Mouse (Mus musculus) heart, postnatal 0 days (tissue): ENCODE results near the gene Rnd3. TPM values are rescaled to one million over a fixed set of nuclear protein-coding genes. Genes with fewer than 3 reads are reported as not detected.

Experiments used
- ATAC-seq: fragments of 200-750 bp; cut with Nextera tagmentation; 2 replicates; pipeline ENCODE4 v1.8.0; 2017; ENCODE audit warnings: low read depth, moderate number of reproducible peaks, moderate library complexity; ENCODE audit not compliant: insufficient read depth
- DNase-seq: peaks from one replicate; pipeline ENCODE4 v3.0.0-alpha.2; 2016; ENCODE audit warnings: low spot score
- H3K27ac ChIP-seq: fragments of 300-500 bp; sonication (generic); 2 replicates; pipeline ENCODE4 v1.5.1; 2014; ENCODE audit warnings: low read depth, mild to moderate bottlenecking
- H3K27me3 ChIP-seq: fragments of 300-500 bp; sonication (generic); 2 replicates; pipeline ENCODE4 v1.6.1; 2014; ENCODE audit warnings: low read length, mixed read lengths; ENCODE audit not compliant: control insufficient read depth, insufficient read depth
- H3K36me3 ChIP-seq: fragments of 300-500 bp; sonication (generic); replicated peaks from 2 replicates; pipeline ENCODE4 v1.6.1; 2014; ENCODE audit warnings: low read length, mixed read lengths; ENCODE audit not compliant: control insufficient read depth, insufficient read depth
- H3K4me1 ChIP-seq: fragments of 300-500 bp; sonication (generic); 2 replicates; pipeline ENCODE4 v1.6.1; 2014; ENCODE audit warnings: antibody characterized with exemption; ENCODE audit not compliant: control insufficient read depth, insufficient read depth
- H3K4me2 ChIP-seq: fragments of 300-500 bp; sonication (generic); 2 replicates; pipeline ENCODE4 v1.6.1; 2014; ENCODE audit warnings: low read depth, mild to moderate bottlenecking, low read length, moderate library complexity
- H3K4me3 ChIP-seq: fragments of 300-500 bp; sonication (generic); 2 replicates; pipeline ENCODE4 v1.5.1; 2014; ENCODE audit warnings: low read depth, low read length
- H3K9ac ChIP-seq: fragments of 300-500 bp; sonication (generic); replicated peaks from 2 replicates; pipeline ENCODE4 v1.6.1; 2014; ENCODE audit warnings: low read depth, low read length, mixed read lengths
- H3K9me3 ChIP-seq: fragments of 300-500 bp; sonication (generic); replicated peaks from 2 replicates; pipeline ENCODE4 v1.6.1; 2016; ENCODE audit warnings: low read length; ENCODE audit not compliant: control insufficient read depth
- CTCF ChIP-seq: IDR thresholded peaks from 2 replicates; pipeline ENCODE4 v1.5.1; 2016; ENCODE audit warnings: antibody characterized with exemption, control low read depth, low read depth
- EP300 ChIP-seq: IDR thresholded peaks from 2 replicates; pipeline ENCODE4 v1.6.1; 2016; ENCODE audit warnings: antibody characterized with exemption, low read depth
- WGBS: fragments of 180-500 bp; shearing (Covaris S2); extraction: QIAGEN DNeasy Blood & Tissue Kit; methylation state at CpG from one replicate; pipeline ENCODE4 v1.1.7; 2014; 5-methylcytosine and 5-hydroxymethylcytosine counted together
- polyA plus RNA-seq: library from polyadenylated mRNA; unstranded; fragments of >200 nt; fragmentation: Nextera tagmentation; extraction: Ambion mirVana; gene quantifications from 2 replicates; pipeline ENCODE4 v1.2.1, GENCODE M21; 2015
- total RNA-seq: library from RNA; depleted of rRNA; stranded (reverse); fragments of >200 nt; gene quantifications from 2 replicates; pipeline ENCODE4 v1.2.3, GENCODE M21; 2014; ENCODE audit warnings: low replicate concordance

Gene Rnd3
- total and polyA plus RNA-seq, 2 experiments from 2014 or later, result 12.9 to 20.3 TPM

DNA sequence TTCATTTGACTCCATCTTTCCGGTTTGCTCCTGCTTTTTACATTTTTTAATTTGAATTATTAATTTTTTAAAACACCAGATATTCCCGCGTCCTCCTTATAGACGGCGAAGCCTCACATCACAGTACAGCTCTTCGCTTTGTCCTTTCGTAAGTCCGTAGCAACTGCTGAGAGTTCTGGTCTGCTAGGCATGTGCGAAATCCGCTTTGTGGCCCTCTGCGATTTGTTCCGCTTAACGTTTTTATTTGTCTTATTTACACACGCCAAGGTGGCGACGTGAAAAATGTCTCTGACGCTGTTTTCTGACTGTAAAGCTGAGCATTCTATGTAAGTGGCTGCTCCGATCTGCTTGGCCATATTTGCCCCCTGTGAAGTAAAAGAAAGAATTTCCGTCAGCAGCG, 16.7 kb downstream of the Rnd3 start:
- WGBS, result 95% methylated on average over 20 of the region's 20 CpGs
- TF ChIP-seq CTCF, result no peak
- TF ChIP-seq EP300, result no peak
- DNase-seq (no peak), ATAC-seq (no peak)
- Histone ChIP-seq H3K4me2 (no peak overlapping the region), H3K4me3 (no peak overlapping the region), H3K4me1 (no peaks in the 10 kb centered on the region), H3K27me3 (no peaks in the 10 kb centered on the region), H3K36me3 (peaks cover 68% of the 10 kb centered on the region), H3K9ac (no peak overlapping the region), H3K27ac (no peak overlapping the region), H3K9me3 (no peaks in the 10 kb centered on the region)

- DNase-seq, result no peak
- Histone ChIP-seq H3K4me2 (no peak overlapping the region), H3K27ac (no peak overlapping the region), H3K4me1 (no peaks in the 10 kb centered on the region), H3K9me3 (no peaks in the 10 kb centered on the region), H3K4me3 (no peak overlapping the region), H3K9ac (no peak overlapping the region), H3K27me3 (no peaks in the 10 kb centered on the region), H3K36me3 (peaks cover 32% of the 10 kb centered on the region)
- 89% methylated on average over 4 of the region's 4 CpGs for WGBS
- TF ChIP-seq EP300 (no peak), CTCF (no peak)
- ATAC-seq, result no peak
These were observed 20.8 kb downstream of the Rnd3 start for GRCm38 (mm10) chr2:51128090-51128489.

DNA sequence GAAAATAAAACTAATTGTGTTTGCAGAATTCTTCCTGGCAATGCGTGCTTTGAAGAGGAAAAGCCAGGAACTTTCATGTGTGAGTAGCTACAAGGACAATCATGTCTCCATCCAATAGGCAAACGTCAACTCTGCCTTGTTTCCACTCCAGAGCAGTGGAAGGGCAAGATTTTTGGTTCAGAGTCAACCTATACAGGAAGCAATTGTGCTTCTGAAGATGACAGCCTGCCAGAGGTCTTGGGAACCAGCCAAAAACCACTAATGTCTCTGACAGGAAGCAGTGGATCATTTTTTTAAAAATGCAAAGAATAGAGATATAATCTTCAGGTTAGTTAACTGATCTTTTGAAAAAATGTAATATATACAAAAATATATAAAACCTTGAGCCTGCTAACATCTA, 38.6 kb downstream of the Rnd3 start:
- DNase-seq (no peak), ATAC-seq (no peak)
- H3K4me2 ChIP-seq, result no peak overlapping the region
- no peak overlapping the region for H3K4me3 ChIP-seq
- H3K27me3 ChIP-seq, result no peaks in the 10 kb centered on the region
- TF ChIP-seq EP300 (no peak), CTCF (no peak)
- no peak overlapping the region for H3K27ac ChIP-seq
- 35% methylated on average over 2 of the region's 2 CpGs for WGBS
- no peak overlapping the region for H3K9ac ChIP-seq
- H3K36me3 ChIP-seq, result no peaks in the 10 kb centered on the region
- no peaks in the 10 kb centered on the region for H3K9me3 ChIP-seq
- H3K4me1 ChIP-seq, result no peaks in the 10 kb centered on the region

GRCm38 (mm10) chr2:51108631-51109030, 40.3 kb downstream of the Rnd3 start:
- DNase-seq (no peak), ATAC-seq (no peak)
- TF ChIP-seq CTCF (no peak), EP300 (no peak)
- H3K4me3 ChIP-seq, result no peak overlapping the region
- WGBS, result 41% methylated on average over 5 of the region's 5 CpGs
- no peaks in the 10 kb centered on the region for H3K4me1 ChIP-seq
- H3K27ac ChIP-seq, result no peak overlapping the region
- H3K36me3 ChIP-seq, result no peaks in the 10 kb centered on the region
- H3K9ac ChIP-seq, result no peak overlapping the region
- no peak overlapping the region for H3K4me2 ChIP-seq
- no peaks in the 10 kb centered on the region for H3K27me3 ChIP-seq
- no peaks in the 10 kb centered on the region for H3K9me3 ChIP-seq

DNA sequence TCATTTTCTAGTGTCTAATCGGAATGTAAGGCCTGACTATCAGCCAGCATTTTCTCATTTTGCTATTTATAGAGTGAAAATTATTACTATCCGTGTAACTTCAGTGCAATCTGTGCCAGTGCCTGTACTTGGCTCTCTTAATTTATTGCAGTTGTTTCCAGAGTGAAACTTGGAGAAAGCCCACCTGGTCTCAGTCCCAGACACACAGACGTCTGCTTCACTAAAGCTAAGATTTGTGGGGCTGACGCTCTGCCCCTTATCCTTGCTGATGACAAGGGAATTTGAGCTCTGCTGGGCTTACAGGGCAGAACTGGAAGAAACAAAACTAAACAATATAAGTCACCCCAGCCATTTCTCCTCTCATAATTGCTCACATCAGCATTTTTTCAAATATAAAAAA, 47.7 kb downstream of the Rnd3 start:
- Histone ChIP-seq H3K4me3 (no peak overlapping the region), H3K9me3 (no peaks in the 10 kb centered on the region), H3K36me3 (no peaks in the 10 kb centered on the region), H3K27ac (no peak overlapping the region), H3K4me1 (no peaks in the 10 kb centered on the region), H3K9ac (no peak overlapping the region), H3K4me2 (no peak overlapping the region), H3K27me3 (no peaks in the 10 kb centered on the region)
- WGBS, result 36% methylated on average over 4 of the region's 4 CpGs
- DNase-seq, result no peak
- TF ChIP-seq EP300, result no peak
- no peak for TF ChIP-seq CTCF
- ATAC-seq, result no peak

GRCm38 (mm10) chr2:51099987-51100386, 48.9 kb downstream of the Rnd3 start:
- Histone ChIP-seq H3K27ac (no peak overlapping the region), H3K4me2 (no peak overlapping the region), H3K36me3 (no peaks in the 10 kb centered on the region), H3K9ac (no peak overlapping the region), H3K27me3 (no peaks in the 10 kb centered on the region), H3K9me3 (no peaks in the 10 kb centered on the region), H3K4me3 (no peak overlapping the region), H3K4me1 (no peaks in the 10 kb centered on the region)
- no peak for ATAC-seq
- DNase-seq, result no peak
- no peak for TF ChIP-seq EP300
- no peak for TF ChIP-seq CTCF
- WGBS, result 71% methylated on average over 9 of the region's 9 CpGs
